Mouse (Mus musculus): ENCODE data around the gene Hspg2. TPM values are rescaled to one million over a fixed set of nuclear protein-coding genes. Genes with fewer than 3 reads are reported as not detected.
"Not testable (repeated sequence)": the region's sequence is repeated elsewhere in the genome, so short reads cannot be mapped to it uniquely, and the experiment has no call there.

The Hspg2 gene
- polyA plus RNA-seq, 1 experiment from 2014 or later: 15.3 TPM

GRCm38 (mm10) chr4:137579789-137580188, 111.2 kb downstream of the Hspg2 start:
- no peak overlapping the region for H3K4me3 ChIP-seq
- WGBS: 59% methylated on average over 4 of the region's 4 CpGs
- no peaks in the 10 kb centered on the region for H3K9me3 ChIP-seq (replicated peaks)
- H3K27ac ChIP-seq (replicated peaks): no peak overlapping the region
- peaks cover 18% of the 10 kb centered on the region for H3K4me1 ChIP-seq
- H3K36me3 ChIP-seq: no peaks in the 10 kb centered on the region
- H3K27me3 ChIP-seq (ENCODE audit: low read depth, poor library complexity, severe bottlenecking): peaks cover 39% of the 10 kb centered on the region
- no peak for DNase-seq (ENCODE audit: low spot score)

GRCm38 (mm10) chr4:137580299-137580698, 111.7 kb downstream of the Hspg2 start:
- Histone ChIP-seq H3K27ac (replicated peaks) (no peak overlapping the region), H3K4me1 (peaks cover 18% of the 10 kb centered on the region), H3K4me3 (no peak overlapping the region), H3K9me3 (replicated peaks) (no peaks in the 10 kb centered on the region), H3K36me3 (no peaks in the 10 kb centered on the region), H3K27me3 (ENCODE audit: low read depth, poor library complexity, severe bottlenecking) (peaks cover 39% of the 10 kb centered on the region)
- DNase-seq (ENCODE audit: low spot score): no peak
- WGBS: 54% methylated on average over 2 of the region's 2 CpGs

GRCm38 (mm10) chr4:137581815-137582214, 113.2 kb downstream of the Hspg2 start:
- peak; percentile 17 for DNase-seq (ENCODE audit: low spot score)
- Histone ChIP-seq H3K4me3 (no peak overlapping the region), H3K4me1 (peaks cover 18% of the 10 kb centered on the region), H3K27ac (replicated peaks) (no peak overlapping the region; the same call in 1 of the 2 replicates), H3K36me3 (no peaks in the 10 kb centered on the region), H3K9me3 (replicated peaks) (no peaks in the 10 kb centered on the region), H3K27me3 (ENCODE audit: low read depth, poor library complexity, severe bottlenecking) (peaks cover 39% of the 10 kb centered on the region)
- 34% methylated on average over 3 of the region's 3 CpGs for WGBS

GRCm38 (mm10) chr4:137589095-137589494, 120.5 kb downstream of the Hspg2 start:
- 61% methylated on average over 3 of the region's 3 CpGs for WGBS
- not testable (repeated sequence) for DNase-seq (ENCODE audit: low spot score); H3K4me1 ChIP-seq

GRCm38 (mm10) chr4:137589586-137589985, 121.0 kb downstream of the Hspg2 start:
- no peak for DNase-seq (ENCODE audit: low spot score)
- H3K27ac ChIP-seq (replicated peaks): no peak overlapping the region
- H3K36me3 ChIP-seq: no peaks in the 10 kb centered on the region
- no peaks in the 10 kb centered on the region; the same call in 1 of the 2 replicates for H3K27me3 ChIP-seq (ENCODE audit: low read depth, poor library complexity, severe bottlenecking)
- no peak overlapping the region for H3K4me3 ChIP-seq
- no peaks in the 10 kb centered on the region for H3K9me3 ChIP-seq (replicated peaks)
- peaks cover 4% of the 10 kb centered on the region; the same call in 1 of the 2 replicates for H3K4me1 ChIP-seq
- WGBS: 88% methylated on average over 3 of the region's 3 CpGs

More at GRCm38 (mm10) chr4:137589095-137589494, 120.5 kb downstream of the Hspg2 start:
- not testable (repeated sequence) for H3K4me3 ChIP-seq; H3K36me3 ChIP-seq; H3K9me3 ChIP-seq (replicated peaks); H3K27ac ChIP-seq (replicated peaks); H3K27me3 ChIP-seq (ENCODE audit: low read depth, poor library complexity, severe bottlenecking)

- Histone ChIP-seq H3K4me3 (no peak overlapping the region), H3K4me1 (peaks cover 17% of the 10 kb centered on the region), H3K27ac (replicated peaks) (no peak overlapping the region), H3K36me3 (no peaks in the 10 kb centered on the region), H3K27me3 (ENCODE audit: low read depth, poor library complexity, severe bottlenecking) (no peaks in the 10 kb centered on the region; the same call in 1 of the 2 replicates), H3K9me3 (replicated peaks) (no peaks in the 10 kb centered on the region)
- 93% methylated on average over 4 of the region's 4 CpGs for WGBS
- no peak for DNase-seq (ENCODE audit: low spot score)
Measured at GRCm38 (mm10) chr4:137590961-137591360, 122.4 kb downstream of the Hspg2 start.

GRCm38 (mm10) chr4:137593601-137594495, 125.3 kb downstream of the Hspg2 start, which contains the start of gene Usp48:
TSS of gene Usp48 (plus strand) at chr4:137593755.
- Histone ChIP-seq H3K4me1 (peaks cover 41% of the 10 kb centered on the region), H3K4me3 (peak within 1 kb of the TSS; percentile 90), H3K9me3 (replicated peaks) (no peaks in the 10 kb centered on the region), H3K27ac (replicated peaks) (peak within 1 kb of the TSS; percentile 98), H3K27me3 (ENCODE audit: low read depth, poor library complexity, severe bottlenecking) (no peaks in the 10 kb centered on the region), H3K36me3 (peaks cover 8% of the 10 kb centered on the region; the same call in 1 of the 2 replicates)
- under 1% methylated on average over 88 of the region's 92 CpGs for WGBS
- DNase-seq (ENCODE audit: low spot score): peak; percentile 99

- peak overlapping the region; percentile 98 for H3K27ac ChIP-seq (replicated peaks)
- H3K36me3 ChIP-seq: peaks cover 8% of the 10 kb centered on the region
- H3K9me3 ChIP-seq (replicated peaks): no peaks in the 10 kb centered on the region
- no peaks in the 10 kb centered on the region for H3K27me3 ChIP-seq (ENCODE audit: low read depth, poor library complexity, severe bottlenecking)
- 7% methylated on average over 40 of the region's 40 CpGs for WGBS
- peaks cover 49% of the 10 kb centered on the region for H3K4me1 ChIP-seq
- DNase-seq (ENCODE audit: low spot score): no peak
- peak overlapping the region; percentile 90 for H3K4me3 ChIP-seq
Measured at GRCm38 (mm10) chr4:137594496-137595270, 126.1 kb downstream of the Hspg2 start.

- peaks cover 59% of the 10 kb centered on the region for H3K4me1 ChIP-seq
Measured at GRCm38 (mm10) chr4:137597098-137597630, 128.6 kb downstream of the Hspg2 start.

GRCm38 (mm10) chr4:137598577-137598976, 130.0 kb downstream of the Hspg2 start:
- no peak overlapping the region for H3K27ac ChIP-seq (replicated peaks)
- no peaks in the 10 kb centered on the region for H3K27me3 ChIP-seq (ENCODE audit: low read depth, poor library complexity, severe bottlenecking)
- WGBS: 72% methylated on average over 5 of the region's 5 CpGs
- H3K36me3 ChIP-seq: peaks cover 10% of the 10 kb centered on the region
- peaks cover 66% of the 10 kb centered on the region for H3K4me1 ChIP-seq
- no peak for DNase-seq (ENCODE audit: low spot score)
- no peaks in the 10 kb centered on the region for H3K9me3 ChIP-seq (replicated peaks)
- no peak overlapping the region for H3K4me3 ChIP-seq

More at GRCm38 (mm10) chr4:137597098-137597630, 128.6 kb downstream of the Hspg2 start:
- no peak for DNase-seq (ENCODE audit: low spot score)
- Histone ChIP-seq H3K36me3 (peaks cover 10% of the 10 kb centered on the region), H3K27ac (replicated peaks) (no peak overlapping the region), H3K4me3 (no peak overlapping the region), H3K9me3 (replicated peaks) (no peaks in the 10 kb centered on the region), H3K27me3 (ENCODE audit: low read depth, poor library complexity, severe bottlenecking) (no peaks in the 10 kb centered on the region)
- WGBS: 96% methylated on average over 4 of the region's 4 CpGs

- Histone ChIP-seq H3K4me1 (peaks cover 27% of the 10 kb centered on the region), H3K36me3 (peaks cover 47% of the 10 kb centered on the region), H3K9me3 (replicated peaks) (no peaks in the 10 kb centered on the region), H3K27me3 (ENCODE audit: low read depth, poor library complexity, severe bottlenecking) (no peaks in the 10 kb centered on the region), H3K27ac (replicated peaks) (no peak overlapping the region), H3K4me3 (no peak overlapping the region)
- 90% methylated on average over 11 of the region's 11 CpGs for WGBS
- no peak for DNase-seq (ENCODE audit: low spot score)
Measured at GRCm38 (mm10) chr4:137603449-137604171, 135.0 kb downstream of the Hspg2 start.

- no peaks in the 10 kb centered on the region for H3K27me3 ChIP-seq (ENCODE audit: low read depth, poor library complexity, severe bottlenecking)
- no peak for DNase-seq (ENCODE audit: low spot score)
- no peaks in the 10 kb centered on the region for H3K9me3 ChIP-seq (replicated peaks)
- 98% methylated on average over 2 of the region's 2 CpGs for WGBS
- H3K36me3 ChIP-seq: peaks cover 79% of the 10 kb centered on the region
- H3K27ac ChIP-seq (replicated peaks): no peak overlapping the region
- no peak overlapping the region for H3K4me3 ChIP-seq
- H3K4me1 ChIP-seq: peaks cover 7% of the 10 kb centered on the region; the same call in 1 of the 2 replicates
Measured at GRCm38 (mm10) chr4:137607023-137607422, 138.5 kb downstream of the Hspg2 start.
